Comparison of ENCODE assay signal across 8 mouse cellular contexts in genomic region chr13:83739541-83740061, GRCm38 (mm10).
A peak's percentile ranks its signal among the peaks of the same experiment; 100 is the strongest.
DNase-seq lines count a peak whose midpoint lies in the region; ATAC-seq and TF ChIP-seq lines count a peak whose summit lies in the region.

No protein-coding gene starts in this region.

- 0 out of 2 replicates have a peak overlapping the region, but pooled peaks have one; percentile 6 for H3K4me3 ChIP-seq in kidney, embryonic 14.5 days (ENCODE audit: low read length)
- peak overlapping the region; percentile 42 for H3K4me3 ChIP-seq in hindbrain, embryonic 15.5 days
- peak overlapping the region; percentile 25; the same call in 1 of the 2 replicates for H3K4me3 ChIP-seq in liver, postnatal 0 days (ENCODE audit: low read depth, low read length)
- H3K4me3 ChIP-seq in lung, adult 2 months (replicated peaks; ENCODE audit: extremely low read depth, low read depth, low read length) = no peak overlapping the region

- no peaks in the 10 kb centered on the region for H3K9me3 ChIP-seq in kidney, embryonic 14.5 days (ENCODE audit: control insufficient read depth, low read length)
- H3K9me3 ChIP-seq in hindbrain, embryonic 15.5 days = no peaks in the 10 kb centered on the region
- H3K9me3 ChIP-seq in liver, postnatal 0 days (ENCODE audit: low read length) = no peaks in the 10 kb centered on the region

- no peak for DNase-seq in kidney, postnatal 25 days
- peak; percentile 85 for DNase-seq in embryo, embryonic 11 days
- DNase-seq in liver, postnatal 0 days = no peak
- peak; percentile 66 for DNase-seq in right cerebral cortex, postnatal 4 days
- no peak for DNase-seq in kidney, postnatal 14 days
- no peak for DNase-seq in lung, adult 2 months

- TF ChIP-seq EP300 in liver, postnatal 0 days (IDR thresholded peaks at IDR 0.05; ENCODE audit: low read depth) = no peak

- no peaks in the 10 kb centered on the region for H3K36me3 ChIP-seq in kidney, embryonic 14.5 days (ENCODE audit: control insufficient read depth, insufficient read depth, low read length)
- H3K36me3 ChIP-seq in hindbrain, embryonic 15.5 days = no peaks in the 10 kb centered on the region
- no peaks in the 10 kb centered on the region for H3K36me3 ChIP-seq in liver, postnatal 0 days (replicated peaks; ENCODE audit: insufficient read depth, low read length)

- H3K4me1 ChIP-seq in kidney, embryonic 14.5 days (ENCODE audit: control insufficient read depth, insufficient read depth, low read length) = no peaks in the 10 kb centered on the region
- peaks cover 6% of the 10 kb centered on the region; the same call in 1 of the 2 replicates for H3K4me1 ChIP-seq in hindbrain, embryonic 15.5 days (replicated peaks)
- H3K4me1 ChIP-seq in liver, postnatal 0 days (ENCODE audit: insufficient read depth) = peaks cover 11% of the 10 kb centered on the region; the same call in 1 of the 2 replicates
- H3K4me1 ChIP-seq in lung, adult 2 months (ENCODE audit: control insufficient read depth, insufficient read depth, low read length) = peaks cover 3% of the 10 kb centered on the region; the same call in 1 of the 2 replicates

- H3K4me2 ChIP-seq in kidney, embryonic 14.5 days (replicated peaks; ENCODE audit: low read depth, low read length) = peak overlapping the region; percentile 21; the same call in 1 of the 2 replicates
- peak overlapping the region; percentile 69 for H3K4me2 ChIP-seq in hindbrain, embryonic 15.5 days
- peak overlapping the region; percentile 45 for H3K4me2 ChIP-seq in liver, postnatal 0 days (ENCODE audit: low read depth, low read length)

- no peak overlapping the region for H3K27ac ChIP-seq in kidney, embryonic 14.5 days (ENCODE audit: low read depth, low read length)
- H3K27ac ChIP-seq in hindbrain, embryonic 15.5 days (replicated peaks) = peak overlapping the region; percentile 93
- no peak overlapping the region for H3K27ac ChIP-seq in liver, postnatal 0 days (ENCODE audit: low read depth)

- WGBS in kidney, embryonic 14.5 days = 4% methylated on average over 15 of the region's 15 CpGs
- 1% methylated on average over 15 of the region's 15 CpGs for WGBS in hindbrain, embryonic 15.5 days
- 4% methylated on average over 15 of the region's 15 CpGs for WGBS in liver, postnatal 0 days (ENCODE audit: insufficient replicate concordance)
- 9% methylated on average over 15 of the region's 15 CpGs for WGBS in lung, adult 2 months

- TF ChIP-seq CTCF in liver, postnatal 0 days (IDR thresholded peaks at IDR 0.05; ENCODE audit: low read depth) = no peak
- TF ChIP-seq CTCF in lung, adult 2 months (IDR thresholded peaks at IDR 0.05; ENCODE audit: insufficient read depth, low read length) = no peak

- no peak overlapping the region for H3K9ac ChIP-seq in kidney, embryonic 14.5 days (ENCODE audit: low read depth, low read length)
- peak overlapping the region; percentile 87 for H3K9ac ChIP-seq in hindbrain, embryonic 15.5 days
- H3K9ac ChIP-seq in liver, postnatal 0 days (replicated peaks) = no peak overlapping the region

- TF ChIP-seq POLR2A in lung, adult 2 months (IDR thresholded peaks at IDR 0.05; ENCODE audit: borderline replicate concordance, extremely low read depth, low read depth, low read length) = no peak

- ATAC-seq in kidney, embryonic 14.5 days (ENCODE audit: low FRiP score, low TSS enrichment) = peak; percentile 58; the same call in 1 of the 2 replicates
- peak; percentile 76 for ATAC-seq in hindbrain, embryonic 15.5 days (ENCODE audit: low FRiP score, low read depth)
- ATAC-seq in liver, postnatal 0 days = no peak

- H3K27me3 ChIP-seq in kidney, embryonic 14.5 days (ENCODE audit: control insufficient read depth, insufficient read depth, low read length) = peaks cover 68% of the 10 kb centered on the region
- H3K27me3 ChIP-seq in hindbrain, embryonic 15.5 days = no peaks in the 10 kb centered on the region
- peaks cover 70% of the 10 kb centered on the region for H3K27me3 ChIP-seq in liver, postnatal 0 days (ENCODE audit: insufficient read depth, low read length)

Comparison
In these comparisons a context has a peak if more than half of its experiments do, and no peak if none do; other contexts are left out.
1. DNase-seq: peak in embryo, embryonic 11 days (single experiment) and right cerebral cortex, postnatal 4 days (single experiment); none in kidney, postnatal 25 days (0 of 2), liver, postnatal 0 days (single experiment), kidney, postnatal 14 days (single experiment) and lung, adult 2 months (single experiment).
2. Peak in every context shown above with its lines, with median percentiles within 50 percentile points of each other: H3K4me2 ChIP-seq.